Mouse (Mus musculus) Muller cell, postnatal 12 days (primary cell): ENCODE data around the gene Stx3.

Source experiments
- DNase-seq: peaks from one replicate; pipeline ENCODE4 v3.0.0-alpha.2; 2015; ENCODE audit errors: inconsistent ontology term

Stx3 gene

DNA sequence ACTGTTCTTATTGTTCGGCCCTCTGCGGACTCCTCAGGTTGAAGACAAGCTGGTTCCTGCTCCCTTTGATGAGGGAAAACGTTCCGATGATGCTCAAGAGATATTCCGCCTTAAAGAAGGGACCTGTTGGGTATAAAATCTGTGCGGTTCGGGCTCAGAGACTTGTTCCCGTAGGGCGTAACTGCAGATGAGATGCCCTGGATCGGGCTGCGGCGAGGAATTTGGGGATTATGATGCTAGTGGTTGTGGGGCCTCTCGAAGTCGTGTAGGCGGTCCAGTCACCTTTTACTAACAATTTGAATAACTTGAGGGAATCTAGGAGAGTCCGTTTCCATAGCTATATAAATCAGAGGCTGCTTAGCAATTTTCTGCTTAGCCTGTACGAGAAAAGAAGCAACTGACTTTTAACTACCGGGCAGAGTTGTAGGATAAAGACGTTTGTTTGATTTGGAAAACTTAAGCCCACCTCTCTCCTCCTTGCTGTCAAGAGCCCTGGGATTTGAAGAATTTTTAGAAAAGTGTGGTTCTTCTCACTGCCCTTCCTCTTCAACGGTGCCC is at the start of gene Stx3:
TSS of gene Stx3 (minus strand) at position 261 of the 558 bp plus-strand sequence.
- DNase-seq: no peak

DNA sequence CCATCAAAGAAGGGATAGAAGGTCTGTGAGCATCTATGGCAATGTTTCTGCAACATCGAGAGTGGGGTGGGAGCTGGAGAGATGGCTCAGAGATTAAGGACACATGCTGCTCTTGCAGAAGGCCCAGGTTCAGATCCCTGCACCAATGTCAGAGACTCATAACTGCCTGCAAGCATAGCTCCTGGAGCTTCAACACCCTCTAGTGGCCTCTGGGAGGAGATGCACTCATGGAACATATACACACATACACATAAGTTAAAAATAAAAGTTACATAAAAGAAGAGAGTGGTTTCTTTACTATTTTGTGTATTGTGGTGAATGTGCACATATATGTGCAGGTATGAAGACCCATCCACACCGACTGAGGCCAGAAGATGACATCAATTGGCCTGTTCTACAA is 48.6 kb upstream of the Stx3 start:
- no peak for DNase-seq

GRCm38 (mm10) chr19:11860966-11861365 is 41.8 kb upstream of the Stx3 start, which contains the start of gene Olfr1418:
Gene Olfr1418, minus strand, starts transcription at chr19:11861066.
- DNase-seq: no peak

DNA sequence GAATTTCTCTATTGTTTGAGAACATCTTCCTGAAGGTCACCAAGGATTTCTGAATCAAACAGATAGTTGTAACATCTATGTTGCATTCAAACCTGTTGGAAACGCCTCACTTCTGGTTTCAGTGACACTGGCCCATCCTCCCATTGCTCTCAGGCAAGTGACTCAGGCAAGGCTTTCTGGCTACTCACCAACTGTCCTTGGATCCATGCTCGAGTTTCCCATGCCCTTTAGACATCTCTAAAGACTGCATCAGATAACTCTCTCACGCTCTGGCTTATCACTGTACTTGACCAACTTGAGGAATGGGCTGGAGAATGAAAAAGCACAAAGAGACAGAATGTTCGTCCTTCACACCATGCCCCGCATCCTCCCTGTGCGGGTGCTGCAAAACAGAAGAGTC is 37.3 kb upstream of the Stx3 start:
- no peak for DNase-seq

- DNase-seq: no peak
Observed at GRCm38 (mm10) chr19:11854821-11855220, 35.6 kb upstream of the Stx3 start.

GRCm38 (mm10) chr19:11852652-11853051 is 33.4 kb upstream of the Stx3 start:
- no peak for DNase-seq

DNA sequence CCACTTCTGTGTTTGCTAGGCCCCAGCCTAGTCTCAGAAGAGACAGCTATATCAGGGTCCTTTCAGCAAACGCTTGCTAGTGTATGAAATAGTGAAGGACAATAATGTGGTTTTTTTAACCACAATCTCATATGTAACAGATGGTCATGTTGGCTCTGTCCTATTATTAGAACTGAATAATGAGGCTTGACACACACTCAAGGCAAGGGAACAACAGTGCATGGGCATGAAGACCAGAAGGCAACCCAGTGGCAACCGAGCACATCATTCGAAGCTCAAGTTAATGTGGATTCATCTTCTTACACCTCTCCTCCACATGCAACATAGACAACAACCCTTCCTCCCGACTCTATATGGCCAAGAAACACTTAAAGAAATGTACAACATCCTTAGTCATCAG is 27.1 kb upstream of the Stx3 start:
- no peak for DNase-seq

GRCm38 (mm10) chr19:11839119-11839518 is 19.9 kb upstream of the Stx3 start, which contains the start of gene Olfr1417:
Gene Olfr1417, minus strand, starts transcription at chr19:11839219.
- no peak for DNase-seq

DNA sequence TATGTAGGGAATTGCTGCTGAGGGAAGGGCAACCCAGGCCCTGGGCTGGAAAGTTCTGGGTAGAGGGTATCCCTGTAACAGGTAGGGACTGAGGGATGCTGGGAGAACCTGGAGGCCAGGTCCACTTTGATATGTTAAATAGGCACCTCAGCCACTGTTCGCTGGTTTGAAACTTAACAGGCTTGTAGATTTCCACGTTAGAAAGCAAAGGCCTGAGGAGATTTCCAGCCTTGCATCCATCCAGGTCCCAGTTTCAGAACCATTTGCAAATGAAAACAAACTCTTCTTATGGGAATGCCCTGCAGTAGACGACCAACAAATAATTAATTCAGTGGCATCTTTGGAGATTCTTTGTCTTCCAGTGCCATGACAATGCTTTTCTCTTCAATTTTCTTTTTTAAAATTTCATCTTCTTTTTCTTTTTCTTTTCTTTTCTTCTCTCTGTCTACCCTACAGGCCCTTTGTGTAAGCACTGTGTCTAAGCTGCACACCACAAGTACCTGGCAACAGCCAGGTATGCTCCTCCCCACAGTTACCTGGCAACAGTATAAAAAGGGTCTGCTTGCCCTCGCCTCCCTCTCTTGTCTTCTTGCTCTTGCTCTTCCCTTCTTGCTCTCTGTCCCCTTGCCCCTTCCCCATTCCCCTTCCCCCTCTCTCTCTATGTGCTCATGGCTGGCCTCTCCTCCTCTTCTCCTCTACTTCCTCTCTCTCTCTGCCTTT is 4.3 kb upstream of the Stx3 start:
- no peak for DNase-seq

DNA sequence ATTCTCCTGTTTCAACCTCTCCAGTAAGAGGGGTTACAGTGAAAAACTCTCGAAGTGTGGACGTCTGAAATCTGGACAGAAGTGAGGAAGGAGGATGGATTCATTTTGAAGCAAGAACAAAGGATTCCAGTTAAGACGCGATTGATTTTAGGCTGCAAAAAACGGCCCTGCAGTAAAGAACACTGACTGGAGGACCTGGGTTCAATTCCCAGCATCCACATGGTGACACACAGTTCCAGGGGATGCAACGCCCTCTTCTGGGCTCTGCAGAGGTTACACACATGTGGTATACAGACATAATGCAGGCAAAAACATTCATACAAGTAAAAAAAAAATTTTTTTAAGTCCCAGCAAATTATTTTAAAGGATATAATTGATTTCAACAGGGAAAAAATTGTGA is 1.0 kb upstream of the Stx3 start:
- no peak for DNase-seq

- peak; percentile 75 for DNase-seq
Observed at GRCm38 (mm10) chr19:11819800-11820199, 597 bp upstream of the Stx3 start.

- DNase-seq: peak; percentile 82
Observed at GRCm38 (mm10) chr19:11818199-11819142, 732 bp downstream of the Stx3 start.

GRCm38 (mm10) chr19:11817586-11817985 is 1.6 kb downstream of the Stx3 start:
- no peak for DNase-seq

DNA sequence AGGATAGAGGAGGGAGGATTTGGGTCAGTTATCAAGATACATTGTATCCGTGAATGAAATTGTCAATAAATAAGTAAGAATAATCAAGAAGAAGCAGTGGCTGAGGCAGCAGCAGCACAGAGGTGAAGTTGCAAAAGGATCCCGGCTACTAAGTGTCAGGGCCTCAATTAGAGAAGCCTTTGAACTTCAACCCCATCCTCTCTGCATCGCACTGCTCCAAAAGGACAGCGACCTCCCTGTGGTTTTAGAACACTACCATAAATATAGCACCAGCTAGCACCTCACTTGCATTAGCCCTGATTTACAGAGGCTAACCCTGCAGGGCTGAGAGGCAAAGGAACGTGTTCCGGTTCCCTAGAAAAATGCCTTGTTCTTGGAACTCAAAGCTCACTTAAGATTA is 2.5 kb downstream of the Stx3 start:
- DNase-seq: no peak

DNA sequence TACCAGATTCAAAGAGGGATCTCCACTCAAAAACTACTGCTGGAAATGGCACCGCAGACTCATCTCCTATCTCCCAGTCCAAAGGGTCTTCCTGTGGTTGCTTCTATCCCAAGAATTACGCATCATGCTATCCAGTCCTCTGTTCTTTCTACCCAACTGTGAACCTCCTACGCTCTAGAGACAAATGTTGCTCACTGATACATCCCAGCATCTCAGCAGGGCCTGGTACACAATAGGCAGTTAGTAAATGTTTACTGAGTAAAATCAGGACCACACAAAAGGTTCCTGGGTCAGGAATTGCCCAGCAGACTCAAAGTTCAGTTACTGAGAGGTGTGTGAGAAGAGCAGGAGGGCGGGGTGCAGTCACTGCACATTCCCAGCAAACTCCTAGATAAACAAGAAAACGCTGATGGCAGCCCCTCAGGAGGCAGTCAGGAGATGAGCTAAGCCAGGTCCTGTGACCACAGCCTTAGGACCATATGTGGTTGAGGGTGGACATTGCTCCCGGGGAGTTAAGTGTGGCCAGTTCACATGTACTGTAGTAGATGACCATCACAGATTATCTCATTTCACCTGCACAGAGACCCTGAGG is 4.4 kb downstream of the Stx3 start:
- no peak for DNase-seq

DNA sequence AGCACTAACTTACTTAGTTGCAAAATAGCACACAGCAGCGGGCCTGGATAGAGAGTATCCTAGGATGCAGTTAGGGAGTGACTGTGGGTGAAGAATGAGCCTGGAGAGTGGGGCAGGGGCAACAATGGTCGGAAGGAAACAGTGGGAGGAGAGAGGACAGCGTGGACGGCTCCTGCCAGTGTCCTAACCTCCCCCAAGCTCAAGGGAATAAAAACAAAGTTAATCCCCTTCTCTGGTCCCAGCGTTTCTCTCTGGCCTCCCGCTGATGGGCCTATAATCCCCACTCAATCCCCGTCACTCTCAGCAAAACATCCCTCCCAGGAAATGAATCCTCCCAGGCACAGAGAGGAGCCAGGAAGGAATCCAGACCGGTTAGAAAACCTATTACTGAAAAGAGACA is 5.6 kb downstream of the Stx3 start:
- DNase-seq: no peak

DNA sequence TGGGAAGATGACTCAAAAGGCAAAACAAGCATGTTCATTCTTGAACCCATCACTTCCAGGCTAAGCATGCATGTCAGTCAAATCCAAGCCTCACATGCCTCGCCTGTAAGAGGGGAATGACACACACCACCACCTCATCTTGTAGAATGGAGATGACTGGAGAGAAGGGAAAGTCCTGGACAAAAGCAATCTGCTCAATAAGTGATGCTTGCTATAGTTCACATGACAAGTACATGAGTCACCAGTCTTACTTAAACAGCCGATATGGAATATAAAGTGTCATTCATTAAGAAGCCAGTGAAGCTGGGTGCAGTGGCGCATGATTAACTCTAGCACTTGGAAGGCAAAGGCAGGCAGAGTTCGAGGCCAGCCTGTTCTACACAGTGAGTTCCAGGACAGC is 6.1 kb downstream of the Stx3 start:
- DNase-seq: no peak

- peak; percentile 43 for DNase-seq
Observed at GRCm38 (mm10) chr19:11811688-11812365, 7.4 kb downstream of the Stx3 start.

DNA sequence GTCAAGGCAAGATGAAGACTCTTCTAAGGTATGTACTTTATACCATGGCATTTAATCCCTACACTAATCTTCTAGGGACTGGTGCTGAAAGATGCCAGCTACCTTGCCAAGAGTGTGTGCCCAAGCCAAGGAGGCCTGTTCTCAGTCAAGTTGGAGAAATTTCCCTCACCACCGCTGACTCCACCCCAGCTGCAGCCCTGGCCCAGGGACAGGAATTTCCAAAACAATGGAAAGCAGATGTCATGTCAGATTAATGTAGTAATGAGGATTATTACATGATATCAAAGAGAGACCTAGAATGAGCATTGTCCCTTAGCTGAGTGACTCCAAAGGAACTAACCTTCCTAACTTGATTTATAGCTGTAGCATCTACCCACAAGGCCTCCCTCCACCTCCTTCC is 8.3 kb downstream of the Stx3 start:
- DNase-seq: peak; percentile 69

GRCm38 (mm10) chr19:11810003-11810758 is 9.0 kb downstream of the Stx3 start:
- DNase-seq: no peak

- DNase-seq: no peak
Observed at GRCm38 (mm10) chr19:11808452-11808851, 10.8 kb downstream of the Stx3 start.
